8 mouse cellular contexts compared by ENCODE assay signal in the genomic region with DNA sequence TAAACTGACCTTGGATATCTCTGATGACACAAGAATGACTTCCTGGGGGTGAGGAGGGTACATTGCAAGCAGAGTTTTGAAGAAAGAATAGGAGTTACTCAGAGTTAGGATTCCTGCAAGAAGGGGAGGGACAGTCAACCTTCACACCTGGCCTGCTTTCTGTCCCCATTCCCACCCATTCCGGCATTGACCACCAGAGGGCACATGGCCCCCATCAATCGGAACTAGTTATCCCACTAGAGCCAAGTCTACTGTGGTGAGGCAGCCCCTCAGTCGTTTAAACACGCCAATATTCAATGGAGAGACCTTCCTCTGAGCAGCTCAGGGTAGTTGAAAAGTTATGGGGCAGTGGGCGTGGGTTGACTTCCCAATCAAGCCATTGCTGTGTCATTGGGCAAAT. TPM values are rescaled to one million over a fixed set of nuclear protein-coding genes. Genes with fewer than 3 reads are reported as not detected.
A peak's percentile ranks its signal among the peaks of the same experiment; 100 is the strongest.
DNase-seq lines count a peak whose midpoint lies in the region; ATAC-seq and TF ChIP-seq lines count a peak whose summit lies in the region.

No protein-coding gene starts in this region.

- no peak overlapping the region; the same call in 1 of the 2 replicates for H3K4me2 ChIP-seq in intestine, postnatal 0 days (replicated peaks; ENCODE audit: low read depth)
- no peak overlapping the region for H3K4me2 ChIP-seq in intestine, embryonic 16.5 days (ENCODE audit: low read depth, low read length)
- H3K4me2 ChIP-seq in liver, embryonic 14.5 days (ENCODE audit: low read depth) = no peak overlapping the region
- H3K4me2 ChIP-seq in neural tube, embryonic 14.5 days (ENCODE audit: low read depth, low read length) = peak overlapping the region; percentile 55; the same call in 1 of the 2 replicates

- no peaks in the 10 kb centered on the region for H3K36me3 ChIP-seq in intestine, postnatal 0 days (ENCODE audit: control insufficient read depth, insufficient read depth)
- H3K36me3 ChIP-seq in intestine, embryonic 16.5 days (ENCODE audit: control insufficient read depth, insufficient read depth, low read length) = no peaks in the 10 kb centered on the region
- no peaks in the 10 kb centered on the region for H3K36me3 ChIP-seq in liver, embryonic 14.5 days (replicated peaks; ENCODE audit: control insufficient read depth, insufficient read depth, low read depth)
- H3K36me3 ChIP-seq in neural tube, embryonic 14.5 days (ENCODE audit: control insufficient read depth, insufficient read depth, low read length) = no peaks in the 10 kb centered on the region
- no peaks in the 10 kb centered on the region; the same call in 1 of the 2 replicates for H3K36me3 ChIP-seq in testis, adult 2 months (ENCODE audit: control insufficient read depth, insufficient read depth, low read length)

- no peak for ATAC-seq in intestine, postnatal 0 days
- ATAC-seq in intestine, embryonic 16.5 days = no peak
- no peak for ATAC-seq in liver, embryonic 14.5 days (ENCODE audit: insufficient read depth)
- ATAC-seq in neural tube, embryonic 14.5 days (ENCODE audit: low read depth) = no peak

- TF ChIP-seq POLR2A in testis, adult 2 months (IDR thresholded peaks at IDR 0.05; ENCODE audit: control insufficient read depth, low read depth, low read length) = no peak

- TF ChIP-seq CTCF in intestine, postnatal 0 days (IDR thresholded peaks at IDR 0.05; ENCODE audit: low read depth) = peak; percentile 96
- TF ChIP-seq CTCF in liver, embryonic 14.5 days (IDR thresholded peaks at IDR 0.05; ENCODE audit: low read depth) = peak; percentile 93
- TF ChIP-seq CTCF in testis, adult 2 months (IDR thresholded peaks at IDR 0.05; ENCODE audit: control insufficient read depth, insufficient read depth, insufficient replicate concordance, low read depth, low read length) = peak; percentile 85; the same call in 1 of the 2 replicates

- H3K4me1 ChIP-seq in intestine, postnatal 0 days (replicated peaks; ENCODE audit: control insufficient read depth, insufficient read depth, low read length) = peaks cover 4% of the 10 kb centered on the region; the same call in 1 of the 2 replicates
- H3K4me1 ChIP-seq in intestine, embryonic 16.5 days (ENCODE audit: control insufficient read depth, insufficient read depth, low read length) = peaks cover 37% of the 10 kb centered on the region
- H3K4me1 ChIP-seq in liver, embryonic 14.5 days (replicated peaks; ENCODE audit: control insufficient read depth in 2 of 2, insufficient read depth in 2 of 2, low read length in 1 of 2) = peaks cover 14 to 16% of the 10 kb centered on the region in 2 experiments
- H3K4me1 ChIP-seq in neural tube, embryonic 14.5 days (ENCODE audit: control insufficient read depth, insufficient read depth, low read length) = peaks cover 17% of the 10 kb centered on the region
- H3K4me1 ChIP-seq in testis, adult 2 months (ENCODE audit: control insufficient read depth, insufficient read depth, low read length) = peaks cover 14% of the 10 kb centered on the region

- H3K9ac ChIP-seq in intestine, postnatal 0 days (ENCODE audit: low read depth, low read length) = no peak overlapping the region
- no peak overlapping the region for H3K9ac ChIP-seq in intestine, embryonic 16.5 days (ENCODE audit: low read depth, low read length)
- no peak overlapping the region for H3K9ac ChIP-seq in liver, embryonic 14.5 days (replicated peaks)
- no peak overlapping the region for H3K9ac ChIP-seq in neural tube, embryonic 14.5 days (replicated peaks; ENCODE audit: low read depth, low read length)

- H3K9me3 ChIP-seq in intestine, postnatal 0 days (ENCODE audit: control insufficient read depth) = no peaks in the 10 kb centered on the region
- 0 out of 2 replicates have a peak, but pooled peaks cover 5% of the 10 kb centered on the region for H3K9me3 ChIP-seq in intestine, embryonic 16.5 days (ENCODE audit: control insufficient read depth, low read length)
- no peaks in the 10 kb centered on the region for H3K9me3 ChIP-seq in liver, embryonic 14.5 days (ENCODE audit: control insufficient read depth, low read length)
- H3K9me3 ChIP-seq in neural tube, embryonic 14.5 days (ENCODE audit: control insufficient read depth, low read length) = no peaks in the 10 kb centered on the region

- 3% methylated on average over 5 of the region's 5 CpGs for WGBS in intestine, postnatal 0 days
- 1% methylated on average over 5 of the region's 5 CpGs for WGBS in intestine, embryonic 16.5 days
- WGBS in liver, embryonic 14.5 days (ENCODE audit: insufficient replicate concordance) = under 1% methylated on average over 5 of the region's 5 CpGs
- 1% methylated on average over 5 of the region's 5 CpGs for WGBS in neural tube, embryonic 14.5 days

- H3K27ac ChIP-seq in intestine, postnatal 0 days (ENCODE audit: low read depth, low read length) = no peak overlapping the region
- no peak overlapping the region for H3K27ac ChIP-seq in intestine, embryonic 16.5 days (ENCODE audit: low read length)
- no peak overlapping the region for H3K27ac ChIP-seq in liver, embryonic 14.5 days
- H3K27ac ChIP-seq in neural tube, embryonic 14.5 days (ENCODE audit: low read depth, low read length) = no peak overlapping the region
- no peak overlapping the region for H3K27ac ChIP-seq in testis, adult 2 months (ENCODE audit: control insufficient read depth, insufficient read depth, low read depth, low read length)

- TF ChIP-seq EP300 in liver, embryonic 14.5 days (IDR thresholded peaks at IDR 0.05; ENCODE audit: low read depth) = no peak

- H3K27me3 ChIP-seq in intestine, postnatal 0 days (replicated peaks; ENCODE audit: control insufficient read depth, insufficient read depth, low read length) = no peaks in the 10 kb centered on the region
- no peaks in the 10 kb centered on the region for H3K27me3 ChIP-seq in intestine, embryonic 16.5 days (replicated peaks; ENCODE audit: control insufficient read depth, insufficient read depth, low read length)
- no peaks in the 10 kb centered on the region for H3K27me3 ChIP-seq in liver, embryonic 14.5 days (ENCODE audit: control insufficient read depth, insufficient read depth, low read length)
- H3K27me3 ChIP-seq in neural tube, embryonic 14.5 days (ENCODE audit: control insufficient read depth, insufficient read depth, low read length) = no peaks in the 10 kb centered on the region
- H3K27me3 ChIP-seq in testis, adult 2 months (ENCODE audit: control insufficient read depth, insufficient read depth, low read length) = no peaks in the 10 kb centered on the region

- peak; percentile 91 to 92 for DNase-seq in cerebellum, postnatal 14 days
- peak; percentile 51 to 53 for DNase-seq in gastrocnemius, adult 8-10 months (ENCODE audit: low spot score in 2 of 2)
- DNase-seq in kidney, postnatal 14 days = peak; percentile 87
- DNase-seq in liver, embryonic 14.5 days (ENCODE audit: low read depth in 3 of 3, low spot score in 3 of 3) = peak in 2 of 3 experiments; percentile 38 to 50

- no peak overlapping the region for H3K4me3 ChIP-seq in intestine, postnatal 0 days (ENCODE audit: low read depth, low read length)
- no peak overlapping the region for H3K4me3 ChIP-seq in intestine, embryonic 16.5 days (ENCODE audit: low read length)
- no peak overlapping the region for H3K4me3 ChIP-seq in liver, embryonic 14.5 days (ENCODE audit: insufficient read depth in 1 of 2, low read depth in 2 of 2, low read length in 2 of 2)
- no peak overlapping the region for H3K4me3 ChIP-seq in neural tube, embryonic 14.5 days (ENCODE audit: low read depth, low read length)
- peak overlapping the region; percentile 90 for H3K4me3 ChIP-seq in testis, adult 2 months (ENCODE audit: control insufficient read depth, low read depth, low read length)

RNA-seq across cellular contexts. Expression of gene Rnf126, which starts 1.6 kb away (rescaled TPM):
- 41.2 and 43.5 TPM in 2 replicates for polyA plus RNA-seq in intestine, postnatal 0 days (2015; fragmentation: Nextera tagmentation; extraction: Ambion mirVana)
- 39.7 and 56.6 TPM in 2 replicates for polyA plus RNA-seq in intestine, embryonic 16.5 days (2015; fragmentation: Nextera tagmentation; extraction: Ambion mirVana)
- 10 to 100 TPM; 51.9 to 80.5 (median 53.3) TPM for total RNA-seq in gastrocnemius, adult 8-10 months (2022)
- 46.4 and 51.3 TPM in 2 replicates for polyA plus RNA-seq in liver, embryonic 14.5 days (2012; rRNA removed)
- polyA plus RNA-seq in liver, embryonic 14.5 days (2014; fragmentation: Nextera tagmentation; extraction: Ambion mirVana) = 27.7 and 33.7 TPM in 2 replicates
- polyA plus RNA-seq in neural tube, embryonic 14.5 days (2014; fragmentation: Nextera tagmentation; extraction: Ambion mirVana) = 89.3 and 93.7 TPM in 2 replicates
- 989 and 1,153 TPM in 2 replicates for polyA plus RNA-seq in testis, adult 2 months (2012; rRNA removed)

RNA-seq across cellular contexts. Expression of gene Fstl3, which starts 8.7 kb away (rescaled TPM):
- 7.3 and 8.9 TPM in 2 replicates for polyA plus RNA-seq in intestine, postnatal 0 days (2015; fragmentation: Nextera tagmentation; extraction: Ambion mirVana)
- 15.1 and 16.6 TPM in 2 replicates for polyA plus RNA-seq in intestine, embryonic 16.5 days (2015; fragmentation: Nextera tagmentation; extraction: Ambion mirVana)
- 1 to 10 TPM in 2 of 4 experiments, under 1 TPM in 2; 0.73 to 1.2 (median 1.1) TPM for total RNA-seq in gastrocnemius, adult 8-10 months (2022)
- 0.54 and 0.56 TPM in 2 replicates for polyA plus RNA-seq in liver, embryonic 14.5 days (2012; rRNA removed)
- polyA plus RNA-seq in liver, embryonic 14.5 days (2014; fragmentation: Nextera tagmentation; extraction: Ambion mirVana) = 0.18 and 0.23 TPM in 2 replicates
- 1.7 and 2.3 TPM in 2 replicates for polyA plus RNA-seq in neural tube, embryonic 14.5 days (2014; fragmentation: Nextera tagmentation; extraction: Ambion mirVana)
- polyA plus RNA-seq in testis, adult 2 months (2012; rRNA removed) = 13.8 and 16.1 TPM in 2 replicates

RNA-seq across cellular contexts. Expression of gene Fgf22, which starts 13.5 kb away (rescaled TPM):
- 0.13 TPM in 1 of 2 replicates, not detected in the other for polyA plus RNA-seq in intestine, postnatal 0 days (2015; fragmentation: Nextera tagmentation; extraction: Ambion mirVana)
- polyA plus RNA-seq in intestine, embryonic 16.5 days (2015; fragmentation: Nextera tagmentation; extraction: Ambion mirVana) = 0.26 TPM in 1 of 2 replicates, not detected in the other
- total RNA-seq in gastrocnemius, adult 8-10 months (2022) = not detected
- not detected in 2 replicates for polyA plus RNA-seq in liver, embryonic 14.5 days (2012; rRNA removed)
- not detected in 2 replicates for polyA plus RNA-seq in liver, embryonic 14.5 days (2014; fragmentation: Nextera tagmentation; extraction: Ambion mirVana)
- polyA plus RNA-seq in neural tube, embryonic 14.5 days (2014; fragmentation: Nextera tagmentation; extraction: Ambion mirVana) = 2.0 and 2.3 TPM in 2 replicates
- 0.28 and 0.53 TPM in 2 replicates for polyA plus RNA-seq in testis, adult 2 months (2012; rRNA removed)

RNA-seq across cellular contexts. Expression of gene Polrmt, which starts 22.0 kb away (rescaled TPM):
- polyA plus RNA-seq in intestine, postnatal 0 days (2015; fragmentation: Nextera tagmentation; extraction: Ambion mirVana) = 18.7 and 20.1 TPM in 2 replicates
- polyA plus RNA-seq in intestine, embryonic 16.5 days (2015; fragmentation: Nextera tagmentation; extraction: Ambion mirVana) = 38.8 and 40.5 TPM in 2 replicates
- 10 to 100 TPM; 34.1 to 47.2 (median 38.3) TPM for total RNA-seq in gastrocnemius, adult 8-10 months (2022)
- 17.4 and 17.9 TPM in 2 replicates for polyA plus RNA-seq in liver, embryonic 14.5 days (2012; rRNA removed)
- polyA plus RNA-seq in liver, embryonic 14.5 days (2014; fragmentation: Nextera tagmentation; extraction: Ambion mirVana) = 10.1 and 13.3 TPM in 2 replicates
- 34.9 and 36.7 TPM in 2 replicates for polyA plus RNA-seq in neural tube, embryonic 14.5 days (2014; fragmentation: Nextera tagmentation; extraction: Ambion mirVana)
- polyA plus RNA-seq in testis, adult 2 months (2012; rRNA removed) = 30.6 and 32.5 TPM in 2 replicates

RNA-seq across cellular contexts. Expression of gene Prss57, which starts 22.4 kb away (rescaled TPM):
- polyA plus RNA-seq in intestine, postnatal 0 days (2015; fragmentation: Nextera tagmentation; extraction: Ambion mirVana) = 0.07 TPM in 1 of 2 replicates, not detected in the other
- polyA plus RNA-seq in intestine, embryonic 16.5 days (2015; fragmentation: Nextera tagmentation; extraction: Ambion mirVana) = 0.07 and 0.11 TPM in 2 replicates
- not detected for total RNA-seq in gastrocnemius, adult 8-10 months (2022)
- polyA plus RNA-seq in liver, embryonic 14.5 days (2012; rRNA removed) = 1.6 TPM in 2 replicates
- 3.2 and 4.9 TPM in 2 replicates for polyA plus RNA-seq in liver, embryonic 14.5 days (2014; fragmentation: Nextera tagmentation; extraction: Ambion mirVana)
- not detected in 2 replicates for polyA plus RNA-seq in neural tube, embryonic 14.5 days (2014; fragmentation: Nextera tagmentation; extraction: Ambion mirVana)
- polyA plus RNA-seq in testis, adult 2 months (2012; rRNA removed) = 0.11 TPM in 1 of 2 replicates, not detected in the other

Comparison
In these comparisons a context has a peak if more than half of its experiments do, and no peak if none do; other contexts are left out.
1. RNA of gene Rnf126, which starts 1.6 kb away (polyA plus RNA-seq): 989 to 1,153 TPM in testis, adult 2 months; 89.3 to 93.7 TPM in neural tube, embryonic 14.5 days, 27.7 to 51.3 TPM in liver, embryonic 14.5 days, 41.2 to 43.5 TPM in intestine, postnatal 0 days and 39.7 to 56.6 TPM in intestine, embryonic 16.5 days; every median in the first group is over 10 times any median in the second.
2. Peak in every context shown above with its lines, with median percentiles within 50 percentile points of each other: CTCF ChIP-seq and DNase-seq.